Mouse (Mus musculus): ENCODE data around the gene Gm14434. TPM values are rescaled to one million over a fixed set of nuclear protein-coding genes. Genes with fewer than 3 reads are reported as not detected.

Gene Gm14434
- 1 to 10 TPM in 1 of 2 experiments, not detected in 1; 2.6 TPM for polyA plus RNA-seq (2017; shearing (Covaris generic))

GRCm38 (mm10) chr2:176486683-176487082 is at the start of gene Gm14434:
Gene Gm14434, minus strand, starts transcription at chr2:176486783.

GRCm38 (mm10) chr2:176520756-176521155 is 34.2 kb upstream of the Gm14434 start, which contains the start of gene Zfp967:
Gene Zfp967, plus strand, starts transcription at chr2:176521056.

GRCm38 (mm10) chr2:176423294-176423693 is 63.3 kb downstream of the Gm14434 start, which contains the start of gene Gm14435:
Gene Gm14435, plus strand, starts transcription at chr2:176423594.

Other genes with a start within 250 kb of the Gm14434 start
- gene Gm11009, start 167.3 kb downstream of the Gm14434 start, polyA plus RNA-seq (2017; shearing (Covaris generic)): not detected
- 1 to 10 TPM; 6.2 to 8.3 TPM for gene Gm14435, start 63.2 kb downstream of the Gm14434 start, polyA plus RNA-seq (2017; shearing (Covaris generic))
- not detected for gene Zfp967, start 34.3 kb upstream of the Gm14434 start, polyA plus RNA-seq (2017; shearing (Covaris generic))
- gene Gm14308, start 149.6 kb upstream of the Gm14434 start, polyA plus RNA-seq (2017; shearing (Covaris generic)): 1 to 10 TPM; 4.1 to 7.8 TPM
- 10 to 100 TPM in 1 of 2 experiments, 1 to 10 TPM in 1; 5.1 to 11.2 TPM for gene Zfp973, start 183.7 kb upstream of the Gm14434 start, polyA plus RNA-seq (2017; shearing (Covaris generic))
- 10 to 100 TPM; 10.1 to 18.5 TPM for gene Gm14305, start 221.5 kb upstream of the Gm14434 start, polyA plus RNA-seq (2017; shearing (Covaris generic))